Mouse (Mus musculus): Measurements from ENCODE around the gene Ighmbp2. TPM values are rescaled to one million over a fixed set of nuclear protein-coding genes. Genes with fewer than 3 reads are reported as not detected.

The Ighmbp2 gene
- 7.5 and 8.6 TPM in 2 replicates for polyA plus RNA-seq (2012; rRNA removed)

GRCm38 (mm10) chr19:3282572-3283467, at the start of gene Ighmbp2, which contains the start of gene Mrpl21:
Gene Ighmbp2, minus strand, starts transcription at chr19:3283017.
Gene Mrpl21, plus strand, starts transcription at chr19:3282901.

DNA sequence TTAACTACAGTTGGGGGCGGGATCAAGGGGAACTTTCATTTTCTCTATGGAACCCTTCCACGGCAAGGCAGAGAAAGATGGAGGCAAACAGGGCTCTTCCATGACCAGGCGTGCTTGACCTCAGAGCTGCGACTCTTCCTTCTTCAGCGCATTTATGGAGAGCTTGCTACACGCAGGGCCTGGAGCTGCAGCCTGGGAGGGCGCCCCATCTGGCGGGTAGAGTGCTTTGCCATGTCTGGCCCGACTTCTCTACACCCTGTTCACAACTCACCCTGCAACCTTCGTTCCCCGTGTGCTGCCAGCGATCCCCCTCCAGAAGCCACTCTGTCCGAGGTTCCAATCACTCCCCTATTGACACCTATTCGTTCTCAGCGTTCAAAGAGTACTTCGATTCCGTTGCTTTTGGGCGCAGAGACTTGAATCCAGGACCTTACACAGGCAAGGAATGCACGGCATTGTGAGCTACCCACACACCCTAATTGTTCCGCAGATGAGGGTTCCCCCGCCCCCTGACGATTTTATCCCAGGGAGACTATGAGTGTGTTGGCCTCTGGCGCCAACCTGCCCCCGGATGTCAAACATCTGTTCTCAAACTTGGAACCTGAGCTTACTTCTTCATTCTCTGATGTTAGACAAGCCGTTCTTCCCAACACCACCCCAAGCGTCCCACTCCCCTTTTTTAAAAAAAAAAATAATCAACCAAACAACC, 39.6 kb upstream of the Ighmbp2 start, which contains the start of gene Cpt1a:
Gene Cpt1a, plus strand, starts transcription at position 74 of the 709 bp plus-strand sequence.

Other genes starting within 250 kb of the Ighmbp2 start
- gene Mrpl21, start 116 bp downstream of the Ighmbp2 start, polyA plus RNA-seq (2012; rRNA removed) = 70.5 and 72.6 TPM in 2 replicates
- gene Cpt1a, start 39.3 kb upstream of the Ighmbp2 start, polyA plus RNA-seq (2012; rRNA removed) = 13.5 and 15.1 TPM in 2 replicates
- 0.34 and 0.53 TPM in 2 replicates for gene Tesmin, start 105.8 kb upstream of the Ighmbp2 start, polyA plus RNA-seq (2012; rRNA removed)
- gene Gal, start 131.5 kb upstream of the Ighmbp2 start, polyA plus RNA-seq (2012; rRNA removed) = 9.5 and 12.4 TPM in 2 replicates